Mouse (Mus musculus): ENCODE results near the gene Olfr284. TPM values are rescaled to one million over a fixed set of nuclear protein-coding genes. Genes with fewer than 3 reads are reported as not detected.

The Olfr284 gene
- polyA plus RNA-seq, 1 experiment from 2014 or later: not detected

- H3K9ac ChIP-seq (ENCODE audit: low read length): no peak overlapping the region
- H3K36me3 ChIP-seq (ENCODE audit: control insufficient read depth, insufficient read depth, low read length): no peaks in the 10 kb centered on the region
- H3K27me3 ChIP-seq (ENCODE audit: control insufficient read depth, insufficient read depth, low read length): no peaks in the 10 kb centered on the region
- DNase-seq (ENCODE audit: low spot score) (no peak), ATAC-seq (ENCODE audit: insufficient read depth, low FRiP score, low TSS enrichment) (no peak)
- 87% methylated on average over 8 of the region's 8 CpGs for WGBS
- H3K4me3 ChIP-seq (ENCODE audit: low read depth, low read length): no peak overlapping the region
- H3K4me2 ChIP-seq (ENCODE audit: low read depth): no peak overlapping the region
- no peak overlapping the region for H3K27ac ChIP-seq (ENCODE audit: low read depth, low read length)
- H3K4me1 ChIP-seq (ENCODE audit: control insufficient read depth, insufficient read depth, low read length): no peaks in the 10 kb centered on the region
- no peaks in the 10 kb centered on the region for H3K9me3 ChIP-seq (ENCODE audit: control insufficient read depth, low read length)
Measured at GRCm38 (mm10) chr15:98293651-98294050, 47.1 kb downstream of the Olfr284 start.

Other genes starting within 250 kb of the Olfr284 start
- 36.2 and 41.3 TPM in 2 replicates for gene Pfkm, start 248.4 kb downstream of the Olfr284 start, polyA plus RNA-seq (2014; fragmentation: Nextera tagmentation; extraction: Ambion mirVana)
- gene Senp1, start 247.2 kb downstream of the Olfr284 start, polyA plus RNA-seq (2014; fragmentation: Nextera tagmentation; extraction: Ambion mirVana): 40.1 and 41.0 TPM in 2 replicates
- 50.7 and 58.1 TPM in 2 replicates for gene Asb8, start 175.4 kb downstream of the Olfr284 start, polyA plus RNA-seq (2014; fragmentation: Nextera tagmentation; extraction: Ambion mirVana)
- gene Ccdc184, start 173.8 kb downstream of the Olfr284 start, polyA plus RNA-seq (2014; fragmentation: Nextera tagmentation; extraction: Ambion mirVana): 10.3 and 12.2 TPM in 2 replicates
- not detected in 2 replicates for gene Olfr288, start 145.4 kb downstream of the Olfr284 start, polyA plus RNA-seq (2014; fragmentation: Nextera tagmentation; extraction: Ambion mirVana)
- gene Gm44579, start 120.0 kb downstream of the Olfr284 start, polyA plus RNA-seq (2014; fragmentation: Nextera tagmentation; extraction: Ambion mirVana): not detected in 2 replicates
- gene Olfr287, start 119.9 kb downstream of the Olfr284 start, polyA plus RNA-seq (2014; fragmentation: Nextera tagmentation; extraction: Ambion mirVana): not detected in 2 replicates
- gene Olfr286, start 106.5 kb downstream of the Olfr284 start, polyA plus RNA-seq (2014; fragmentation: Nextera tagmentation; extraction: Ambion mirVana): not detected in 2 replicates
- gene H1fnt, start 83.7 kb downstream of the Olfr284 start, polyA plus RNA-seq (2014; fragmentation: Nextera tagmentation; extraction: Ambion mirVana): not detected in 2 replicates
- gene Zfp641, start 44.8 kb downstream of the Olfr284 start, polyA plus RNA-seq (2014; fragmentation: Nextera tagmentation; extraction: Ambion mirVana): 1.9 TPM in 2 replicates
- not detected in 2 replicates for gene Olfr285, start 23.6 kb downstream of the Olfr284 start, polyA plus RNA-seq (2014; fragmentation: Nextera tagmentation; extraction: Ambion mirVana)
- gene Olfr283, start 40.0 kb upstream of the Olfr284 start, polyA plus RNA-seq (2014; fragmentation: Nextera tagmentation; extraction: Ambion mirVana): not detected in 2 replicates
- not detected in 2 replicates for gene Olfr282, start 90.2 kb upstream of the Olfr284 start, polyA plus RNA-seq (2014; fragmentation: Nextera tagmentation; extraction: Ambion mirVana)
- gene Olfr281, start 111.6 kb upstream of the Olfr284 start, polyA plus RNA-seq (2014; fragmentation: Nextera tagmentation; extraction: Ambion mirVana): not detected in 2 replicates
- not detected in 2 replicates for gene OR5BS1P, start 128.9 kb upstream of the Olfr284 start, polyA plus RNA-seq (2014; fragmentation: Nextera tagmentation; extraction: Ambion mirVana)
- 0.45 TPM in 1 of 2 replicates, not detected in the other for gene Lalba, start 141.7 kb upstream of the Olfr284 start, polyA plus RNA-seq (2014; fragmentation: Nextera tagmentation; extraction: Ambion mirVana)
- gene Olfr279, start 151.4 kb upstream of the Olfr284 start, polyA plus RNA-seq (2014; fragmentation: Nextera tagmentation; extraction: Ambion mirVana): not detected in 2 replicates
- gene Kansl2, start 193.3 kb upstream of the Olfr284 start, polyA plus RNA-seq (2014; fragmentation: Nextera tagmentation; extraction: Ambion mirVana): 142 and 143 TPM in 2 replicates
- 62.2 and 65.6 TPM in 2 replicates for gene Ccnt1, start 229.9 kb upstream of the Olfr284 start, polyA plus RNA-seq (2014; fragmentation: Nextera tagmentation; extraction: Ambion mirVana)
- gene 4930415O20Rik, start 230.0 kb upstream of the Olfr284 start, polyA plus RNA-seq (2014; fragmentation: Nextera tagmentation; extraction: Ambion mirVana): not detected in 2 replicates